Mouse (Mus musculus) bone marrow macrophage, adult 2 months (primary cell): ENCODE measurements around the gene Trpt1.

ENCODE experiments used
- CTCF ChIP-seq: IDR thresholded peaks from 2 replicates; pipeline ENCODE4 v1.5.1; 2012; ENCODE audit warnings: low read depth, mild to moderate bottlenecking, low read length, moderate library complexity
- POLR2A ChIP-seq: IDR thresholded peaks from 2 replicates; pipeline ENCODE4 v1.6.1; 2012; ENCODE audit warnings: mild to moderate bottlenecking, low read depth, low read length, borderline replicate concordance

GRCm38 (mm10) chr19:7020224-7020641 lies 24.3 kb downstream of the Trpt1 start:
- TF ChIP-seq CTCF (peak; percentile 90), POLR2A (no peak)
